Mouse (Mus musculus) ES-Bruce4 (cell line): ENCODE measurements at regions not wholly inside any gene's neighbourhood (a gene's known extent, or its start where the extent isn't known, plus 50 kb on each side); places are given as distances from the start of the nearest gene placed in this dataset.

Experiments
- H3K27ac ChIP-seq: 2 replicates; pipeline ENCODE4 v1.5.1; 2012; ENCODE audit warnings: low read length, inconsistent platforms; ENCODE audit not compliant: insufficient read depth
- H3K27me3 ChIP-seq: 2 replicates; pipeline ENCODE4 v1.6.1; 2012; ENCODE audit warnings: mild to moderate bottlenecking, low read length, inconsistent platforms; ENCODE audit not compliant: control insufficient read depth, poor library complexity, insufficient read depth, severe bottlenecking
- H3K36me3 ChIP-seq: 2 replicates; pipeline ENCODE4 v1.6.1; 2012; ENCODE audit warnings: inconsistent platforms, mild to moderate bottlenecking, low read length, moderate library complexity; ENCODE audit not compliant: control insufficient read depth, poor library complexity, insufficient read depth, severe bottlenecking
- H3K4me1 ChIP-seq: one replicate; pipeline ENCODE4 v1.8.1; 2011; ENCODE audit warnings: low read length; ENCODE audit not compliant: control insufficient read depth, insufficient read depth
- H3K4me3 ChIP-seq: 2 replicates; pipeline ENCODE4 v1.5.1; 2011; ENCODE audit warnings: low read depth, mild to moderate bottlenecking, low read length
- H3K9ac ChIP-seq: 2 replicates; pipeline ENCODE4 v1.6.1; 2012; ENCODE audit warnings: low read depth, mild to moderate bottlenecking, inconsistent platforms; ENCODE audit not compliant: poor library complexity, severe bottlenecking
- H3K9me3 ChIP-seq: replicated peaks from 2 replicates; pipeline ENCODE4 v1.6.1; 2012; ENCODE audit warnings: mild to moderate bottlenecking, low read length, inconsistent platforms; ENCODE audit not compliant: control insufficient read depth, poor library complexity, insufficient read depth, severe bottlenecking
- CTCF ChIP-seq: IDR thresholded peaks from one replicate; pipeline ENCODE4 v1.8.1; 2011; ENCODE audit warnings: low read depth, low read length
- EP300 ChIP-seq: IDR thresholded peaks from 2 replicates; pipeline ENCODE4 v1.6.1; 2011; ENCODE audit warnings: low read depth, low read length; ENCODE audit not compliant: insufficient read depth
- POLR2A ChIP-seq: IDR thresholded peaks from one replicate; pipeline ENCODE4 v1.8.1; 2011; ENCODE audit warnings: low read length; ENCODE audit not compliant: insufficient read depth

- no peak overlapping the region for H3K27ac ChIP-seq
- no peaks in the 10 kb centered on the region for H3K9me3 ChIP-seq
- no peaks in the 10 kb centered on the region for H3K36me3 ChIP-seq
- H3K27me3 ChIP-seq: no peaks in the 10 kb centered on the region
- no peak overlapping the region for H3K9ac ChIP-seq
- no peak overlapping the region for H3K4me3 ChIP-seq
- H3K4me1 ChIP-seq: no peaks in the 10 kb centered on the region
- TF ChIP-seq POLR2A (no peak), CTCF (no peak), EP300 (no peak)
Measured at GRCm38 (mm10) chr7:125140854-125141253, 303.6 kb upstream of the Kdm8 start.

- H3K4me1 ChIP-seq: no peaks in the 10 kb centered on the region
- no peak overlapping the region for H3K9ac ChIP-seq
- H3K4me3 ChIP-seq: no peak overlapping the region
- no peaks in the 10 kb centered on the region for H3K9me3 ChIP-seq
- H3K27ac ChIP-seq: no peak overlapping the region
- H3K36me3 ChIP-seq: no peaks in the 10 kb centered on the region
- TF ChIP-seq POLR2A: no peak
- no peak for TF ChIP-seq CTCF
- TF ChIP-seq EP300: no peak
- H3K27me3 ChIP-seq: no peaks in the 10 kb centered on the region
Measured at GRCm38 (mm10) chr7:125141864-125142263, 302.6 kb upstream of the Kdm8 start.

- Histone ChIP-seq H3K4me3 (no peak overlapping the region), H3K9me3 (no peaks in the 10 kb centered on the region), H3K27ac (no peak overlapping the region), H3K27me3 (no peaks in the 10 kb centered on the region), H3K36me3 (no peaks in the 10 kb centered on the region), H3K4me1 (no peaks in the 10 kb centered on the region), H3K9ac (no peak overlapping the region)
- TF ChIP-seq CTCF (no peak), POLR2A (no peak), EP300 (no peak)
Measured at GRCm38 (mm10) chr7:125146025-125146424, 298.5 kb upstream of the Kdm8 start.

GRCm38 (mm10) chr7:125149151-125149550 lies 295.3 kb upstream of the Kdm8 start:
- no peak overlapping the region for H3K27ac ChIP-seq
- no peak overlapping the region for H3K4me3 ChIP-seq
- no peaks in the 10 kb centered on the region for H3K9me3 ChIP-seq
- no peak overlapping the region for H3K9ac ChIP-seq
- H3K4me1 ChIP-seq: no peaks in the 10 kb centered on the region
- no peak for TF ChIP-seq EP300
- no peak for TF ChIP-seq POLR2A
- no peak for TF ChIP-seq CTCF
- H3K36me3 ChIP-seq: no peaks in the 10 kb centered on the region
- H3K27me3 ChIP-seq: no peaks in the 10 kb centered on the region

GRCm38 (mm10) chr7:125149740-125150139 lies 294.7 kb upstream of the Kdm8 start:
- H3K9me3 ChIP-seq: no peaks in the 10 kb centered on the region
- H3K27me3 ChIP-seq: no peaks in the 10 kb centered on the region
- TF ChIP-seq EP300: no peak
- no peak for TF ChIP-seq CTCF
- no peak for TF ChIP-seq POLR2A
- no peak overlapping the region for H3K9ac ChIP-seq
- no peak overlapping the region for H3K4me3 ChIP-seq
- no peaks in the 10 kb centered on the region for H3K4me1 ChIP-seq
- no peak overlapping the region for H3K27ac ChIP-seq
- H3K36me3 ChIP-seq: no peaks in the 10 kb centered on the region

- no peak overlapping the region for H3K27ac ChIP-seq
- H3K9me3 ChIP-seq: no peaks in the 10 kb centered on the region
- H3K4me3 ChIP-seq: no peak overlapping the region
- no peaks in the 10 kb centered on the region for H3K4me1 ChIP-seq
- no peaks in the 10 kb centered on the region for H3K27me3 ChIP-seq
- no peak overlapping the region for H3K9ac ChIP-seq
- no peaks in the 10 kb centered on the region for H3K36me3 ChIP-seq
- no peak for TF ChIP-seq EP300
- TF ChIP-seq CTCF: no peak
- no peak for TF ChIP-seq POLR2A
Measured at GRCm38 (mm10) chr7:125152281-125152680, 292.2 kb upstream of the Kdm8 start.
